Mouse (Mus musculus): ENCODE data around the gene Gm4181. TPM values are rescaled to one million over a fixed set of nuclear protein-coding genes. Genes with fewer than 3 reads are reported as not detected.
"Not testable (repeated sequence)": the region's sequence is repeated elsewhere in the genome, so short reads cannot be mapped to it uniquely, and the experiment has no call there.

The Gm4181 gene
- not detected for total RNA-seq (2021)
- polyA plus RNA-seq (2012; rRNA removed): not detected in 2 replicates
- long read RNA-seq: 0 reads

- DNase-seq: not testable (repeated sequence)
These were observed at the start of gene Gm4181 for GRCm38 (mm10) chr14:51635566-51635965. Gene Gm4181 (minus strand): TSS chr14:51635666.

- no peak for DNase-seq
These were observed 41.8 kb upstream of the Gm4181 start for GRCm38 (mm10) chr14:51677269-51677668.

GRCm38 (mm10) chr14:51632426-51632825 is 3.0 kb downstream of the Gm4181 start:
- DNase-seq: not testable (repeated sequence)

GRCm38 (mm10) chr14:51611210-51611609 is 24.3 kb downstream of the Gm4181 start, which contains the start of gene Gm17078:
Gene Gm17078 (minus strand): TSS chr14:51611310.
- no peak for DNase-seq

- DNase-seq: not testable (repeated sequence)
These were observed 43.4 kb downstream of the Gm4181 start, which contains the start of gene Gm17174 for GRCm38 (mm10) chr14:51592039-51592438. Gene Gm17174 (minus strand): TSS chr14:51592139.

Other genes starting within 250 kb of the Gm4181 start
- gene Vmn2r88, start 224.8 kb downstream of the Gm4181 start, total RNA-seq (2021): not detected
- gene Vmn2r88, start 224.8 kb downstream of the Gm4181 start, polyA plus RNA-seq (2012; rRNA removed): not detected in 2 replicates
- gene Vmn2r89, start 183.8 kb downstream of the Gm4181 start, total RNA-seq (2021): not detected
- not detected in 2 replicates for gene Vmn2r89, start 183.8 kb downstream of the Gm4181 start, polyA plus RNA-seq (2012; rRNA removed)
- not detected for gene Gm5622, start 82.9 kb downstream of the Gm4181 start, total RNA-seq (2021)
- gene Gm5622, start 82.9 kb downstream of the Gm4181 start, polyA plus RNA-seq (2012; rRNA removed): not detected in 2 replicates
- gene Gm17175, start 61.6 kb downstream of the Gm4181 start, total RNA-seq (2021): not detected
- gene Gm17175, start 61.6 kb downstream of the Gm4181 start, polyA plus RNA-seq (2012; rRNA removed): not detected in 2 replicates
- gene Gm17174, start 43.5 kb downstream of the Gm4181 start, total RNA-seq (2021): not detected
- gene Gm17174, start 43.5 kb downstream of the Gm4181 start, polyA plus RNA-seq (2012; rRNA removed): not detected in 2 replicates
- gene Gm17078, start 24.4 kb downstream of the Gm4181 start, total RNA-seq (2021): not detected
- gene Gm17078, start 24.4 kb downstream of the Gm4181 start, polyA plus RNA-seq (2012; rRNA removed): not detected in 2 replicates
- not detected for gene Gm17079, start 59.8 kb upstream of the Gm4181 start, total RNA-seq (2021)
- not detected in 2 replicates for gene Gm17079, start 59.8 kb upstream of the Gm4181 start, polyA plus RNA-seq (2012; rRNA removed)
- not detected for gene Gm5800, start 81.5 kb upstream of the Gm4181 start, total RNA-seq (2021)
- not detected in 2 replicates for gene Gm5800, start 81.5 kb upstream of the Gm4181 start, polyA plus RNA-seq (2012; rRNA removed)
- gene Ang4, start 137.9 kb upstream of the Gm4181 start, total RNA-seq (2021): not detected
- not detected in 2 replicates for gene Ang4, start 137.9 kb upstream of the Gm4181 start, polyA plus RNA-seq (2012; rRNA removed)
- not detected for gene AY358078, start 164.4 kb upstream of the Gm4181 start, total RNA-seq (2021)
- not detected in 2 replicates for gene AY358078, start 164.4 kb upstream of the Gm4181 start, polyA plus RNA-seq (2012; rRNA removed)
- not detected for gene Ear6, start 218.0 kb upstream of the Gm4181 start, total RNA-seq (2021)
- not detected in 2 replicates for gene Ear6, start 218.0 kb upstream of the Gm4181 start, polyA plus RNA-seq (2012; rRNA removed)
- gene Mettl17, start 249.2 kb upstream of the Gm4181 start, total RNA-seq (2021): 10 to 100 TPM; 31.0 to 33.4 TPM
- 48.8 and 99.4 TPM in 2 replicates for gene Mettl17, start 249.2 kb upstream of the Gm4181 start, polyA plus RNA-seq (2012; rRNA removed)

Data from adrenal gland, adult 2 months (tissue).